Mouse (Mus musculus): ENCODE measurements around the gene Nsun6. TPM values are rescaled to one million over a fixed set of nuclear protein-coding genes. Genes with fewer than 3 reads are reported as not detected.

Gene Nsun6
- polyA plus RNA-seq (2017; shearing (Covaris generic)), result 20.8 TPM

DNA sequence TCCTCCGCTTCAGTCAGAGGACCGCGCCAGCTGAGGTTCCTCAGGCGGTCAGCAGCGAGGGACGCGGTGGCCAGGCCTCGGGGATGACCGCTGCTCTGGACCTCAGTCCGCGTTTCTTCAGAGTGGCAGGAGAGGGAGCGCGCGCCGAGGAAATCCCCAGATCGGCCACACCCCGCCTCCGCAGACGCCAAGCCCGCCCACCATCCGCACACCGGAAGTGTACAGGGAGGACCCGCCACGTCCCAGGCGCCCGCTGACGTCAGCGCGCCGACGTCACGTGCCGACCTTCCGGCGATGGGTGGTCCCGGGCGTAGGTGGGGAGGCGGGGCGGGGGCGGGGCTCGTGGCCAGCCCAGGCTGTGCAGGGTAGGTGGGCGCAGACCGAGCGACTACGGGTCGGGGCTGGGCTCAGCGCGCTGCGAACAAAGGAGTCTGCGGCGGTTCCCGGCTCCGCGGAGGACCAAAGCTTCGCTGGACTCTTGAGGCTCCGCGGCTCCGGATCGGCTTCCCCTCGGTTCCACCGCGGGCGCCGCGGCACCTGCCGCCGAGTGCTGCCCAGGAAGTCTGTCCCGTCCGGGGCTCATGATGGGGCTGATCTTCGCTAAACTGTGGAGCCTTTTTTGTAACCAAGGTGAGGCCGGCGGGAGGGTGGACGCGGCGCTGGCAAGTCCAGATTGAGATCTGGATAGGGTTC lies at the start of gene Nsun6:
Gene Nsun6, minus strand, starts transcription at position 125 of the 693 bp plus-strand sequence.

DNA sequence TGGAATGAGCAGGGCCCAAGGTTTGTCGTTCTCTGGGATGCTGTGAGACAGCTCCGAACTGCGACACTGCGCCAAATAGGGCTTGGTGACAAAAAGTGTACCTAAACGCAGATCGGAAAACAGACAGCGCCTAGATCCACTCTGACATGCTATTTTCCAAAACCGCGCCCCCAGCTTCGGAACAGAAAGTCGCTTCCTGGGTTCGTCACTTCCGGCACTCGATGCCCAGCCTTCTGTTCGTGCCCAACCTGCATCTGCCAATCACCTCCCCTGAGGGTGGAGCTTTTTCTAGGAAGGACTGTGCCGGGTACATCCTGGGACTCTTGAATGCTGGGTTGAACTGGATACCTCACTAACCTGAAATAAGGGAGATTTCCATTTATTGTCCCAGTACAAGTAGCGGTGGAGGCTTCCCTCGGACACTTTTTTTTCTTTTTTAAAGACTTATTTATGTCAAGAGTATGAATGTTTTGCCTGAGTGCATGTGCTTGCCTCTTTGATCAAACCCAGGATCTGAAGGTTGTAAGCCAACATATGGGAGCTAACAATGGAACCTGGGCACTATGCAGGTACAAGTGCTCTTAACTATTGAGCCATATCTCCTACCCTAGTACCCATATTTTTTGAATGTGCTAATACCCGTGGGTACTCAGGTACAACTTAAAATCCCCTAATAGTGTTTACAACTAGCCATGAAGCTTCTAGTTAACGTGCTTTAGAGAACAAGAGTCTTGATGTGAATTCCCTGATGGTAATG lies 5.6 kb downstream of the Nsun6 start, which contains the start of gene Arl5b:
Gene Arl5b, plus strand, starts transcription at position 279 of the 757 bp plus-strand sequence.

Other genes starting within 250 kb of the Nsun6 start
- gene Arl5b, start 5.7 kb downstream of the Nsun6 start, polyA plus RNA-seq (2017; shearing (Covaris generic)), result 12.8 TPM

Data from CD4-positive, CD25-positive, alpha-beta regulatory T cell, adult 9 weeks (primary cell).